27 mouse cellular contexts compared by ENCODE assay signal in genomic region chr11:75839536-75840430, GRCm38 (mm10). TPM values are rescaled to one million over a fixed set of nuclear protein-coding genes. Genes with fewer than 3 reads are reported as not detected.
DNase-seq lines count a peak whose midpoint lies in the region; ATAC-seq and TF ChIP-seq lines count a peak whose summit lies in the region.
"Had no signal": no experiment of that assay in that cellular context is flagged by ENCODE, and none has a peak within 500 bp of the region (broad histone marks: within the 10 kb centered on the region; RNA-seq: fewer than 3 reads in every experiment).

No protein-coding gene starts in this region.

- TF ChIP-seq CTCF in forebrain, postnatal 0 days (IDR thresholded peaks at IDR 0.05; ENCODE audit: low read depth), result no peak

- no peak overlapping the region for H3K4me3 ChIP-seq in forebrain, postnatal 0 days (ENCODE audit: low read depth, low read length)
- no peak overlapping the region for H3K4me3 ChIP-seq in forebrain, embryonic 13.5 days
- no peak overlapping the region for H3K4me3 ChIP-seq in hindbrain, embryonic 10.5 days
- H3K4me3 ChIP-seq in hindbrain, embryonic 14.5 days (replicated peaks; ENCODE audit: low read length), result no peak overlapping the region
- H3K4me3 ChIP-seq: embryonic facial prominence, embryonic 15.5 days; heart, adult 2 months; hindbrain, embryonic 13.5 days; limb, embryonic 15.5 days; midbrain, embryonic 13.5 days had no signal

- no peaks in the 10 kb centered on the region for H3K36me3 ChIP-seq in forebrain, postnatal 0 days (ENCODE audit: insufficient read depth)
- no peaks in the 10 kb centered on the region for H3K36me3 ChIP-seq in forebrain, embryonic 13.5 days (ENCODE audit: poor library complexity, severe bottlenecking)
- H3K36me3 ChIP-seq in hindbrain, embryonic 10.5 days, result no peaks in the 10 kb centered on the region
- H3K36me3 ChIP-seq in hindbrain, embryonic 14.5 days (replicated peaks; ENCODE audit: control insufficient read depth, insufficient read depth), result no peaks in the 10 kb centered on the region
- H3K36me3 ChIP-seq: embryonic facial prominence, embryonic 15.5 days; G1E; hindbrain, embryonic 13.5 days; limb, embryonic 15.5 days; midbrain, embryonic 13.5 days had no signal

- peak; percentile 64 for DNase-seq in forebrain, postnatal 0 days
- DNase-seq in hindbrain, embryonic 10.5 days (ENCODE audit: low spot score), result no peak
- no peak for DNase-seq in hindbrain, embryonic 14.5 days (ENCODE audit: low spot score)
- DNase-seq in right cerebral cortex, postnatal 10 days (ENCODE audit: low spot score in 2 of 2), result peak; percentile 61
- DNase-seq in right cerebral cortex, postnatal 25 days, result no peak
- DNase-seq in embryo, embryonic 10 days (ENCODE audit: low spot score), result no peak
- DNase-seq: adrenal gland, adult 2 months; cerebellum, adult 18-20 months; gastrocnemius, postnatal 25 days; heart, adult 2 months; kidney, adult 9 months; kidney, postnatal 14 days; lung, embryonic 14.5 days; right cerebral cortex, postnatal 14 days; thymus, adult 18-20 months; thymus, postnatal 36 days had no signal

- no peaks in the 10 kb centered on the region for H3K27me3 ChIP-seq in forebrain, postnatal 0 days (ENCODE audit: insufficient read depth, low read length)
- H3K27me3 ChIP-seq in forebrain, embryonic 13.5 days, result no peaks in the 10 kb centered on the region
- peaks cover 6% of the 10 kb centered on the region; the same call in 1 of the 2 replicates for H3K27me3 ChIP-seq in hindbrain, embryonic 10.5 days (ENCODE audit: insufficient read depth, poor library complexity, severe bottlenecking)
- H3K27me3 ChIP-seq in hindbrain, embryonic 14.5 days (ENCODE audit: control insufficient read depth, insufficient read depth, low read length), result no peaks in the 10 kb centered on the region
- H3K27me3 ChIP-seq: CH12.LX; embryonic facial prominence, embryonic 15.5 days; hindbrain, embryonic 13.5 days; limb, embryonic 15.5 days; midbrain, embryonic 13.5 days; Patski had no signal

- H3K27ac ChIP-seq in forebrain, postnatal 0 days (ENCODE audit: low read depth, low read length), result peak overlapping the region; percentile 59
- no peak overlapping the region for H3K27ac ChIP-seq in forebrain, embryonic 13.5 days
- peak overlapping the region; percentile 64 for H3K27ac ChIP-seq in hindbrain, embryonic 10.5 days
- no peak overlapping the region for H3K27ac ChIP-seq in hindbrain, embryonic 14.5 days
- H3K27ac ChIP-seq: embryonic facial prominence, embryonic 15.5 days; heart, adult 2 months; hindbrain, embryonic 13.5 days; limb, embryonic 15.5 days; liver, embryonic 14.5 days; midbrain, embryonic 13.5 days had no signal

- no peak overlapping the region for H3K4me2 ChIP-seq in forebrain, postnatal 0 days (ENCODE audit: low read depth)
- no peak overlapping the region for H3K4me2 ChIP-seq in forebrain, embryonic 13.5 days
- H3K4me2 ChIP-seq in hindbrain, embryonic 14.5 days (replicated peaks), result no peak overlapping the region
- H3K4me2 ChIP-seq: embryonic facial prominence, embryonic 15.5 days; hindbrain, embryonic 13.5 days; limb, embryonic 15.5 days; lung, embryonic 14.5 days; midbrain, embryonic 13.5 days had no signal

- no peak overlapping the region for H3K9ac ChIP-seq in forebrain, postnatal 0 days
- H3K9ac ChIP-seq in forebrain, embryonic 13.5 days, result no peak overlapping the region
- no peak overlapping the region for H3K9ac ChIP-seq in hindbrain, embryonic 14.5 days
- H3K9ac ChIP-seq: embryonic facial prominence, embryonic 15.5 days; hindbrain, embryonic 13.5 days; limb, embryonic 15.5 days; liver, embryonic 14.5 days; lung, embryonic 14.5 days; midbrain, embryonic 13.5 days had no signal

- ATAC-seq in forebrain, postnatal 0 days, result peak; percentile 66
- ATAC-seq in forebrain, embryonic 13.5 days, result no peak
- no peak for ATAC-seq in hindbrain, embryonic 14.5 days (ENCODE audit: low FRiP score)
- ATAC-seq: intestine, embryonic 16.5 days; midbrain, embryonic 13.5 days; Patski had no signal

- no peaks in the 10 kb centered on the region for H3K9me3 ChIP-seq in forebrain, postnatal 0 days (ENCODE audit: low read length)
- H3K9me3 ChIP-seq in forebrain, embryonic 13.5 days (replicated peaks), result no peaks in the 10 kb centered on the region
- no peaks in the 10 kb centered on the region for H3K9me3 ChIP-seq in hindbrain, embryonic 10.5 days
- H3K9me3 ChIP-seq in hindbrain, embryonic 14.5 days (ENCODE audit: control insufficient read depth, low read length), result no peaks in the 10 kb centered on the region
- H3K9me3 ChIP-seq: embryonic facial prominence, embryonic 15.5 days; G1E; hindbrain, embryonic 13.5 days; limb, embryonic 15.5 days; midbrain, embryonic 13.5 days had no signal

- 55% methylated on average over 12 of the region's 12 CpGs for WGBS in forebrain, postnatal 0 days
- 80% methylated on average over 12 of the region's 12 CpGs for WGBS in forebrain, embryonic 13.5 days
- 82% methylated on average over 12 of the region's 12 CpGs for WGBS in hindbrain, embryonic 10.5 days
- WGBS in hindbrain, embryonic 14.5 days, result 65% methylated on average over 12 of the region's 12 CpGs

- H3K4me1 ChIP-seq in forebrain, postnatal 0 days (ENCODE audit: insufficient read depth), result peaks cover 16% of the 10 kb centered on the region
- H3K4me1 ChIP-seq in forebrain, embryonic 13.5 days, result peaks cover 8% of the 10 kb centered on the region
- H3K4me1 ChIP-seq in hindbrain, embryonic 10.5 days (replicated peaks), result peaks cover 64% of the 10 kb centered on the region
- H3K4me1 ChIP-seq in hindbrain, embryonic 14.5 days (replicated peaks; ENCODE audit: control insufficient read depth, insufficient read depth, low read length), result peaks cover 11% of the 10 kb centered on the region; the same call in 1 of the 2 replicates
- H3K4me1 ChIP-seq: limb, embryonic 15.5 days had no signal

RNA-seq across cellular contexts. Expression of gene Doc2b, which starts 43.9 kb away (rescaled TPM):
- total RNA-seq in forebrain, postnatal 0 days (2014; rRNA removed), result 13.3 and 16.2 TPM in 2 replicates
- 3.5 and 5.3 TPM in 2 replicates for polyA plus RNA-seq in forebrain, postnatal 0 days (2015; fragmentation: Nextera tagmentation; extraction: Ambion mirVana)
- polyA plus RNA-seq in forebrain, embryonic 13.5 days (2015; fragmentation: Nextera tagmentation; extraction: Ambion mirVana), result 0.92 and 1.2 TPM in 2 replicates
- 0.39 and 0.45 TPM in 2 replicates for polyA plus RNA-seq in hindbrain, embryonic 10.5 days (2016; fragmentation: Nextera tagmentation; extraction: Ambion mirVana)
- 2.9 and 3.7 TPM in 2 replicates for polyA plus RNA-seq in hindbrain, embryonic 14.5 days (2014; fragmentation: Nextera tagmentation; extraction: Ambion mirVana)
- total RNA-seq: CH12.LX; G1E; megakaryocyte, adult 5-6 weeks had no signal
- polyA plus RNA-seq: G1E had no signal

Comparison
In these comparisons a context has a peak if more than half of its experiments do, and no peak if none do; other contexts are left out.
1. DNase-seq: peak in forebrain, postnatal 0 days (single experiment) and right cerebral cortex, postnatal 10 days (2 of 2); none in hindbrain, embryonic 10.5 days (single experiment), hindbrain, embryonic 14.5 days (single experiment), right cerebral cortex, postnatal 25 days (single experiment) and embryo, embryonic 10 days (single experiment).
2. H3K27ac ChIP-seq: peak in forebrain, postnatal 0 days (single experiment) and hindbrain, embryonic 10.5 days (single experiment); none in forebrain, embryonic 13.5 days (single experiment) and hindbrain, embryonic 14.5 days (single experiment).